Mouse (Mus musculus) urinary bladder, postnatal 25 days (tissue): ENCODE results near the gene Nr2c1.
A peak's percentile ranks its signal among the peaks of the same experiment; 100 is the strongest.

ENCODE experiments used
- DNase-seq: peaks from one replicate; pipeline ENCODE4 v3.0.0; 2022; ENCODE audit warnings: low spot score

Nr2c1 gene

GRCm38 (mm10) chr10:94147756-94148531 lies at the start of gene Nr2c1:
Nr2c1 (plus strand) TSS chr10:94148023.
- peak; percentile 86 for DNase-seq

- DNase-seq: no peak
These were observed 49.7 kb upstream of the Nr2c1 start for GRCm38 (mm10) chr10:94098100-94098499.

- DNase-seq: no peak
These were observed 42.3 kb upstream of the Nr2c1 start for GRCm38 (mm10) chr10:94105498-94105897.

GRCm38 (mm10) chr10:94107168-94107567 lies 40.7 kb upstream of the Nr2c1 start:
- no peak for DNase-seq

GRCm38 (mm10) chr10:94107607-94108006 lies 40.2 kb upstream of the Nr2c1 start:
- DNase-seq: no peak

GRCm38 (mm10) chr10:94108791-94109190 lies 39.0 kb upstream of the Nr2c1 start:
- DNase-seq: no peak

GRCm38 (mm10) chr10:94110834-94111754 lies 36.7 kb upstream of the Nr2c1 start:
- DNase-seq: no peak

GRCm38 (mm10) chr10:94112207-94112606 lies 35.6 kb upstream of the Nr2c1 start:
- no peak for DNase-seq

GRCm38 (mm10) chr10:94115893-94116599 lies 31.8 kb upstream of the Nr2c1 start:
- peak; percentile 68 for DNase-seq

- no peak for DNase-seq
These were observed 31.0 kb upstream of the Nr2c1 start for GRCm38 (mm10) chr10:94116781-94117340.

GRCm38 (mm10) chr10:94117916-94118315 lies 29.9 kb upstream of the Nr2c1 start:
- DNase-seq: no peak

GRCm38 (mm10) chr10:94118993-94119392 lies 28.8 kb upstream of the Nr2c1 start:
- no peak for DNase-seq

- DNase-seq: no peak
These were observed 27.1 kb upstream of the Nr2c1 start for GRCm38 (mm10) chr10:94120676-94121075.

GRCm38 (mm10) chr10:94122595-94122994 lies 25.2 kb upstream of the Nr2c1 start:
- no peak for DNase-seq

GRCm38 (mm10) chr10:94123581-94123980 lies 24.2 kb upstream of the Nr2c1 start:
- DNase-seq: no peak

- DNase-seq: no peak
These were observed 23.4 kb upstream of the Nr2c1 start for GRCm38 (mm10) chr10:94124376-94124775.

- no peak for DNase-seq
These were observed 18.1 kb upstream of the Nr2c1 start for GRCm38 (mm10) chr10:94129680-94130119.

- no peak for DNase-seq
These were observed 14.7 kb upstream of the Nr2c1 start for GRCm38 (mm10) chr10:94133081-94133480.

- DNase-seq: no peak
These were observed 14.1 kb upstream of the Nr2c1 start for GRCm38 (mm10) chr10:94133674-94134073.

- no peak for DNase-seq
These were observed 13.1 kb upstream of the Nr2c1 start for GRCm38 (mm10) chr10:94134535-94135390.

GRCm38 (mm10) chr10:94138890-94139482 lies 8.8 kb upstream of the Nr2c1 start:
- DNase-seq: no peak
